Mouse (Mus musculus): ENCODE data around the gene Itpr2. TPM values are rescaled to one million over a fixed set of nuclear protein-coding genes. Genes with fewer than 3 reads are reported as not detected.
"Not testable (repeated sequence)": the region's sequence is repeated elsewhere in the genome, so short reads cannot be mapped to it uniquely, and the experiment has no call there.

The Itpr2 gene
- polyA plus RNA-seq, 1 experiment: 18.0 TPM

DNA sequence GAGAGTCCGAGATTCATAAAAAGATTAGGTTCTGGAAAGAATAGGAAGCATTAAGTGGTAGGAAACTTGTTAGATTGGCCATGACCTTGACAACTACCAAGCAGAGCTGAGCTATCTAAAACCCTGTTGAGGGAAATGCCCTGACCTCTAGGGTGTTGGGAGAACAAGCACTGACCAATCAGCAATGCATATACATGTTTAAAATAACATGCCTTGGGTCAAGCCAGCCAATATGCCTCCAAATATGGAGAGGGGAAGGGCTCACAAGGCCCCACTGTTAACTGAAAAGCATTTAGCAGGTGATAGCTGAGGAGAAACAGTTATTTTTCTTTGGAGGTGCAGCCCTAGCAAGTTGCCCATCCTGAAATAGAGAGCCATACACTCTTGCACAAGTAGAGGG, 25.2 kb downstream of the Itpr2 start:
- Histone ChIP-seq H3K4me1 (ENCODE audit: control insufficient read depth, insufficient read depth, insufficient read length) (peaks cover 14% of the 10 kb centered on the region), H3K27ac (ENCODE audit: insufficient read depth, low read length) (no peak overlapping the region), H3K4me3 (ENCODE audit: extremely low read depth, insufficient read depth, insufficient read length) (no peak overlapping the region), H3K36me3 (ENCODE audit: control insufficient read depth, insufficient read depth, low read length) (peaks cover 6% of the 10 kb centered on the region), H3K27me3 (ENCODE audit: control insufficient read depth, insufficient read depth, low read length) (no peaks in the 10 kb centered on the region)
- no peak for DNase-seq (ENCODE audit: low read depth in 1 of 2, low spot score in 2 of 2)
- WGBS: 81% methylated on average over 1 of the region's 1 CpGs
- TF ChIP-seq POLR2A (IDR thresholded peaks at IDR 0.05; ENCODE audit: low read depth, low read length) (no peak), CTCF (IDR thresholded peaks at IDR 0.05; ENCODE audit: extremely low read depth, insufficient read depth, insufficient read length, insufficient replicate concordance) (no peak)

GRCm38 (mm10) chr6:146474166-146474565, 27.9 kb downstream of the Itpr2 start:
- no peak overlapping the region for H3K27ac ChIP-seq (ENCODE audit: insufficient read depth, low read length)
- no peak for DNase-seq (ENCODE audit: low read depth in 1 of 2, low spot score in 2 of 2)
- H3K4me1 ChIP-seq (ENCODE audit: control insufficient read depth, insufficient read depth, insufficient read length): peaks cover 3% of the 10 kb centered on the region; the same call in 1 of the 2 replicates
- no peaks in the 10 kb centered on the region for H3K27me3 ChIP-seq (ENCODE audit: control insufficient read depth, insufficient read depth, low read length)
- H3K36me3 ChIP-seq (ENCODE audit: control insufficient read depth, insufficient read depth, low read length): peaks cover 6% of the 10 kb centered on the region
- 90% methylated on average over 4 of the region's 4 CpGs for WGBS
- H3K4me3 ChIP-seq (ENCODE audit: extremely low read depth, insufficient read depth, insufficient read length): no peak overlapping the region
- TF ChIP-seq POLR2A (IDR thresholded peaks at IDR 0.05; ENCODE audit: low read depth, low read length) (no peak), CTCF (IDR thresholded peaks at IDR 0.05; ENCODE audit: extremely low read depth, insufficient read depth, insufficient read length, insufficient replicate concordance) (no peak)

DNA sequence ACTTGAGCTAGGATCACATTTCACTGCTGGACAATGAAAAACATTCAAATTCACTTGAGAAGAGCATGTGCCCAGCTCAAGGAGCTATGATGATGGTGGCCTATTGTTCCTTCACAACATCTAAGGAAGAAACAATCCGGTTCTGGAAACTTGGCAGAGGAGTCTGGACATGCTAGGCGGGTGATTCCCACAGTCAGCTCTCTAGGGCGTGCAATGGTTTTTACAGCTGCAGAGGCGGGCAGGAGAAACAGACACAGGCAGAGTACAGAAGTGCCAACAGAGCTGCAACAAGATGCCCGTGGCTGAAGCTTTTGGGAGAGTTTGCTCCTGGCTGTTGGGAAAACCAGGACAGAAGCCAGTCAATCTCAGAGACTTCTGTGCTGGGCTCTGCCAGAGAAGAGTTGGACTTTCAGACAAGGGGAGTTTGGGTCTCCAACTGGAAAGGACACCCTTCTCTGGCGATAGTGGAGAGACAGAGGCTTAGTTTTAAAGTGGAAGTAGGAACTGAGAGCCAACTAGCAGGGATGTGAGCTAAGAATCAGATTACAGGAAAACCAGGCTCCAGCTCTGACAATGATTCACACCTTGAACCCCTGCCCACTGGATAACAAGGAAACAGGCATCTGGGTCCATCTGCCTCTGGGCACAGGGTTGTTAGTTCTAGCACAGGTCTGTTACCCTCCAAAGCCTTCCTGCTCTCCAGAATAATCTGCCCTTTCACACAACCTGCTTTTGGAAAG, 28.6 kb downstream of the Itpr2 start:
- Histone ChIP-seq H3K36me3 (ENCODE audit: control insufficient read depth, insufficient read depth, low read length) (peaks cover 6% of the 10 kb centered on the region), H3K4me1 (ENCODE audit: control insufficient read depth, insufficient read depth, insufficient read length) (no peaks in the 10 kb centered on the region), H3K27ac (ENCODE audit: insufficient read depth, low read length) (no peak overlapping the region), H3K4me3 (ENCODE audit: extremely low read depth, insufficient read depth, insufficient read length) (no peak overlapping the region), H3K27me3 (ENCODE audit: control insufficient read depth, insufficient read depth, low read length) (no peaks in the 10 kb centered on the region)
- DNase-seq (ENCODE audit: low read depth in 1 of 2, low spot score in 2 of 2): no peak
- WGBS: 90% methylated on average over 6 of the region's 6 CpGs
- TF ChIP-seq CTCF (IDR thresholded peaks at IDR 0.05; ENCODE audit: extremely low read depth, insufficient read depth, insufficient read length, insufficient replicate concordance) (no peak), POLR2A (IDR thresholded peaks at IDR 0.05; ENCODE audit: low read depth, low read length) (no peak)

DNA sequence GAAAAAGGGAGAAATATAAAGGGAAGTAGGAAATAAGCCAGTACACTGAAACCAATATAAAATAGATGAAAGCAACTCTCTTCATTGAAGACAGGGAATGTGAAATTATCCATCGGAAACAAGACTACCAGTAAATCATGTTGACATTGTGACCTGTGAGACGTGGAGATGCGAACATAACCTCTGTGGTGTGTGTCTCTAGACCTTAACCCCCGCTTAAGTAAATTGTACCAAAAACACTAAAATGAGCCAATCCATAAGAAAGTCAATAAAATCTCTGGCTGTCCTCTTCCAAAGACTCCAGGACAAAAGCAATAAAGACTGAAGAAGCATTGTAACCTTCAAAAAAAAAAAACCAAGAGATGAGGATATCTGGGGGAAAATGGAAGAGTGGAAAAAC, 31.6 kb downstream of the Itpr2 start:
- H3K27ac ChIP-seq (ENCODE audit: insufficient read depth, low read length): no peak overlapping the region
- DNase-seq (ENCODE audit: low read depth in 1 of 2, low spot score in 2 of 2): no peak

DNA sequence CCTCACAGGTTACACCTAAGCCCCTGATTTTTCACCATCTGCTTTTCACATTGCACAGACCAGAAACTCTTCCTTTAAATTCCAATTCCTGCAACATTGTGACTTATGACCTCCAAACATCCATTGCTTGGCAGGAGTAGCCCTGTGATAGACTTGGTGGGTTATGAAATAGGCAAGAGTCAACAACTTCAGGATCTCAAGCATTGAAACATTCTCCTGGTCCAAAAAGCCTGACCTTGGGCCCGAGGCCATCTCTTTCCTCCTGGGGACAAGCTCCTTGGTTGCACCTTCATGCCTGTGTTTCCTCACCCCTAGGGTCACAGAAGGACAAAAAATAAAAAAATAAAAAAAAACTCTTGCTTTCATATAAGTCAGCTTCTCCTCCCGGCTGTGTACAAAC, 32.1 kb downstream of the Itpr2 start:
- H3K4me3 ChIP-seq (ENCODE audit: extremely low read depth, insufficient read depth, insufficient read length): no peak overlapping the region
- no peak for DNase-seq (ENCODE audit: low read depth in 1 of 2, low spot score in 2 of 2)
- H3K36me3 ChIP-seq (ENCODE audit: control insufficient read depth, insufficient read depth, low read length): peaks cover 17% of the 10 kb centered on the region
- no peaks in the 10 kb centered on the region for H3K27me3 ChIP-seq (ENCODE audit: control insufficient read depth, insufficient read depth, low read length)
- TF ChIP-seq POLR2A (IDR thresholded peaks at IDR 0.05; ENCODE audit: low read depth, low read length): no peak
- no peak for TF ChIP-seq CTCF (IDR thresholded peaks at IDR 0.05; ENCODE audit: extremely low read depth, insufficient read depth, insufficient read length, insufficient replicate concordance)
- WGBS: 79% methylated on average over 2 of the region's 2 CpGs
- no peaks in the 10 kb centered on the region for H3K4me1 ChIP-seq (ENCODE audit: control insufficient read depth, insufficient read depth, insufficient read length)
- H3K27ac ChIP-seq (ENCODE audit: insufficient read depth, low read length): no peak overlapping the region

More for the DNA sequence above, 31.6 kb downstream of the Itpr2 start:
- Histone ChIP-seq H3K4me3 (ENCODE audit: extremely low read depth, insufficient read depth, insufficient read length) (no peak overlapping the region), H3K36me3 (ENCODE audit: control insufficient read depth, insufficient read depth, low read length) (peaks cover 17% of the 10 kb centered on the region), H3K4me1 (ENCODE audit: control insufficient read depth, insufficient read depth, insufficient read length) (no peaks in the 10 kb centered on the region), H3K27me3 (ENCODE audit: control insufficient read depth, insufficient read depth, low read length) (no peaks in the 10 kb centered on the region)
- 95% methylated on average over 4 of the region's 4 CpGs for WGBS
- TF ChIP-seq CTCF (IDR thresholded peaks at IDR 0.05; ENCODE audit: extremely low read depth, insufficient read depth, insufficient read length, insufficient replicate concordance): no peak
- TF ChIP-seq POLR2A (IDR thresholded peaks at IDR 0.05; ENCODE audit: low read depth, low read length): no peak

DNA sequence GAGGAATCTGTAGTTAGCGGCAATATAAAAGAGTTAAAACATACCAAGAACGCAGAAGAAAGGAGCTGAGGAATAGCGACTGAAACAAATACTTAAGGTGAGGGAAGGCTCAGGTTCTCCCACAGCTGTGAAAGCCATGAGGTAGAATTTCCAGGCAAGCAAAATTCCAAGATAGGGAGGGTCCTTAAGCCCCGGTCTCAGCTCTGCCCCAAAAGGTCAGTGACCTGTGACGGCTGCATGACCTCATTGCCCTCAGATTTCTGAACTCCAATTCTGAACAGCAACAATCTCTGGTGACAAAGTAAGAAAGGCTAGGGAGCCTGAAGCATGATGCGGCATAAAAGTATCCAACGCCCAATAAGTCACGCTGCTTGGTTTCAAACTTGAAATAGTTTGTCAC, 33.7 kb downstream of the Itpr2 start:
- Histone ChIP-seq H3K4me3 (ENCODE audit: extremely low read depth, insufficient read depth, insufficient read length) (no peak overlapping the region), H3K27me3 (ENCODE audit: control insufficient read depth, insufficient read depth, low read length) (no peaks in the 10 kb centered on the region), H3K4me1 (ENCODE audit: control insufficient read depth, insufficient read depth, insufficient read length) (no peaks in the 10 kb centered on the region), H3K36me3 (ENCODE audit: control insufficient read depth, insufficient read depth, low read length) (peaks cover 14% of the 10 kb centered on the region), H3K27ac (ENCODE audit: insufficient read depth, low read length) (no peak overlapping the region)
- TF ChIP-seq POLR2A (IDR thresholded peaks at IDR 0.05; ENCODE audit: low read depth, low read length) (no peak), CTCF (IDR thresholded peaks at IDR 0.05; ENCODE audit: extremely low read depth, insufficient read depth, insufficient read length, insufficient replicate concordance) (no peak)
- DNase-seq (ENCODE audit: low read depth in 1 of 2, low spot score in 2 of 2): no peak
- 94% methylated on average over 8 of the region's 8 CpGs for WGBS

DNA sequence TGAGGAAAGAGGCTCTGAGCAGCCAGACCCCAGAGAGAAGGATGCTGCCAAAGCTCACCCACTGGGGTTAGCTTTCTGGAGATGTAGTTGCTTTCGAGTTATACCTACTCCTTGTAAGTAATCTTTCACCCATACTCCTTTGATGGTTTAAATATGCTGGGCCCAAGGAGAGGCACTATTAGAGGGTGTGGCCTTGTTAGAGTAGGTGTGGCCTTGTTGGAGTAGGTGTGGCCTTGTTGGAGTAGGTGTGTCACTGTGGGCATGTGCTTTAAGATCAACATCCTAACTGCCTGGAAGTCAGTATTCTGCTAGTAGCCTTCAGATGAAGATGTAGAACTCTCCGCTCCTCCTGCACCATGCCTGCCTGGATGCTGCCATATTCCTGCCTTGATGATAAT, 37.4 kb downstream of the Itpr2 start:
- H3K4me1 ChIP-seq (ENCODE audit: control insufficient read depth, insufficient read depth, insufficient read length); H3K27me3 ChIP-seq (ENCODE audit: control insufficient read depth, insufficient read depth, low read length); H3K4me3 ChIP-seq (ENCODE audit: extremely low read depth, insufficient read depth, insufficient read length); DNase-seq (ENCODE audit: low read depth in 1 of 2, low spot score in 2 of 2); H3K27ac ChIP-seq (ENCODE audit: insufficient read depth, low read length): not testable (repeated sequence)
- peaks cover 11% of the 10 kb centered on the region for H3K36me3 ChIP-seq (ENCODE audit: control insufficient read depth, insufficient read depth, low read length)
- whole genome bisulfite sequencing: 91% methylated on average over 2 of the region's 2 CpGs
